Mouse (Mus musculus) CH12.LX (cell line): ENCODE measurements around the gene Syt9. TPM values are rescaled to one million over a fixed set of nuclear protein-coding genes. Genes with fewer than 3 reads are reported as not detected.

Source experiments
- DNase-seq: peaks from one replicate; pipeline ENCODE4 v3.0.0-alpha.2; 2013; ENCODE audit errors: extremely low read depth
- H3K27ac ChIP-seq: 2 replicates; pipeline ENCODE4 v1.5.1; 2012; ENCODE audit warnings: low read depth, mild to moderate bottlenecking, control low read depth, moderate library complexity; ENCODE audit not compliant: insufficient read depth
- H3K27me3 ChIP-seq: replicated peaks from 2 replicates; pipeline ENCODE3; 2012; ENCODE audit warnings: inconsistent platforms
- H3K36me3 ChIP-seq, 2 experiments: replicated peaks in 1 of 2; 2 replicates each; pipeline versions ENCODE3 to v1.6.1; 2012; ENCODE audit warnings: inconsistent platforms in 1 of 2, low read length in 1 of 2, mild to moderate bottlenecking in 1 of 2, mixed read lengths in 1 of 2, moderate library complexity in 1 of 2; ENCODE audit not compliant: control insufficient read depth in 1 of 2, insufficient read depth in 1 of 2
- H3K4me1 ChIP-seq, 2 experiments: 2 replicates each; pipeline ENCODE4 v1.6.1; 2012; ENCODE audit warnings: inconsistent platforms in 1 of 2, moderate library complexity in 1 of 2; ENCODE audit not compliant: insufficient read depth in 2 of 2, control insufficient read depth in 1 of 2
- H3K4me2 ChIP-seq: 2 replicates; pipeline ENCODE4 v1.6.1; 2012; ENCODE audit warnings: low read depth, mild to moderate bottlenecking, control low read depth; ENCODE audit not compliant: poor library complexity, insufficient read depth, severe bottlenecking
- H3K4me3 ChIP-seq, 3 experiments: fragments of 150-350 bp in 1 of 3; sonication (generic) in 1 of 3; replicated peaks in 1 of 3; 2 replicates each; pipeline versions ENCODE3 to v1.5.1; 2011 to 2012; ENCODE audit warnings: low read depth in 2 of 3, low read length in 2 of 3, mild to moderate bottlenecking in 2 of 3, moderate library complexity in 2 of 3, control low read depth in 1 of 3, improper control_type of control experiment in 1 of 3, inconsistent platforms in 1 of 3, mixed read lengths in 1 of 3; ENCODE audit not compliant: poor library complexity in 1 of 3
- H3K79me2 ChIP-seq: replicated peaks from 2 replicates; pipeline ENCODE4 v1.6.1; 2012; ENCODE audit warnings: mild to moderate bottlenecking, moderate library complexity; ENCODE audit not compliant: control insufficient read depth, poor library complexity, insufficient read depth, severe bottlenecking; ENCODE audit errors: extremely low read depth
- H3K9ac ChIP-seq: 2 replicates; pipeline ENCODE4 v1.6.1; 2012; ENCODE audit warnings: low read depth, mild to moderate bottlenecking, control low read depth, moderate library complexity; ENCODE audit not compliant: insufficient read depth
- H3K9me3 ChIP-seq: replicated peaks from 2 replicates; pipeline ENCODE3; 2012; ENCODE audit warnings: low read length, inconsistent platforms, mixed read lengths
- CTCF ChIP-seq, 2 experiments: IDR thresholded peaks in 1 of 2; conservative IDR thresholded peaks in 1 of 2; 2 replicates each; pipeline ENCODE4 v1.5.1; 2011 to 2012; ENCODE audit warnings: low read depth in 2 of 2, low read length in 2 of 2, improper control_type of control experiment in 1 of 2, inconsistent platforms in 1 of 2, mild to moderate bottlenecking in 1 of 2, moderate library complexity in 1 of 2
- EP300 ChIP-seq: IDR thresholded peaks from 2 replicates; pipeline ENCODE4 v1.6.1; 2011; ENCODE audit warnings: low read length, improper control_type of control experiment
- ETS1 ChIP-seq: conservative IDR thresholded peaks from 2 replicates; pipeline ENCODE4 v1.6.1; 2012; ENCODE audit warnings: low read depth, mild to moderate bottlenecking, inconsistent platforms, low read length, improper control_type of control experiment, moderate library complexity
- MAFK ChIP-seq: IDR thresholded peaks from 2 replicates; pipeline ENCODE4 v1.6.1; 2011; ENCODE audit warnings: low read length, improper control_type of control experiment; ENCODE audit not compliant: insufficient replicate concordance
- MAX ChIP-seq: IDR thresholded peaks from 2 replicates; pipeline ENCODE4 v1.6.1; 2011; ENCODE audit warnings: low read length, improper control_type of control experiment
- MAZ ChIP-seq: IDR thresholded peaks from 2 replicates; pipeline ENCODE4 v1.6.1; 2012; ENCODE audit warnings: low read depth, mild to moderate bottlenecking, inconsistent platforms, low read length, improper control_type of control experiment, moderate library complexity
- MYC ChIP-seq: IDR thresholded peaks from 2 replicates; pipeline ENCODE4 v1.6.1; 2011; ENCODE audit warnings: low read depth, mild to moderate bottlenecking, improper control_type of control experiment, low read length
- NELFE ChIP-seq: IDR thresholded peaks from 2 replicates; pipeline ENCODE4 v1.6.1; 2011; ENCODE audit warnings: low read depth, low read length, improper control_type of control experiment
- RAD21 ChIP-seq: IDR thresholded peaks from 2 replicates; pipeline ENCODE4 v1.6.1; 2011; ENCODE audit warnings: low read depth, mild to moderate bottlenecking, low read length, improper control_type of control experiment, moderate library complexity
- SIN3A ChIP-seq: IDR thresholded peaks from 2 replicates; pipeline ENCODE4 v1.6.1; 2012; ENCODE audit warnings: low read length, improper control_type of control experiment, inconsistent platforms
- SMC3 ChIP-seq: IDR thresholded peaks from 2 replicates; pipeline ENCODE4 v1.6.1; 2011; ENCODE audit warnings: low read depth, low read length, improper control_type of control experiment
- TCF12 ChIP-seq: IDR thresholded peaks from 2 replicates; pipeline ENCODE4 v1.6.1; 2014; ENCODE audit warnings: low read depth, mild to moderate bottlenecking, inconsistent platforms, low read length, improper control_type of control experiment
- ZC3H11A ChIP-seq: IDR thresholded peaks from 2 replicates; pipeline ENCODE4 v1.6.1; 2012; ENCODE audit warnings: low read depth, mild to moderate bottlenecking, inconsistent platforms, low read length, improper control_type of control experiment
- ZMIZ1 ChIP-seq: IDR thresholded peaks from 2 replicates; pipeline ENCODE4 v1.6.1; 2012; ENCODE audit warnings: low read depth, mild to moderate bottlenecking, inconsistent platforms, low read length, improper control_type of control experiment
- dilution Hi-C: fragments of 300-500 bp; cut with MboI; formaldehyde crosslinking; loops from 2 replicates; pipeline ENCODE4 v1.14.3; 2020; ENCODE audit warnings: low sequenced_read_pairs; ENCODE audit not compliant: extremely low pct_unique_long_range_greater_than_20kb, extremely low pct_ligation_motif_present
- in situ Hi-C: fragments of 300-500 bp; cut with MboI; formaldehyde crosslinking; loops from 3 replicates; pipeline ENCODE4 v1.14.3; 2019; ENCODE audit warnings: low sequenced_read_pairs, low pct_ligation_motif_present, low pct_unique_long_range_greater_than_20kb, mixed read lengths
- polyA plus RNA-seq: library from polyadenylated mRNA; unstranded; fragments of >175 nt; gene quantifications from 2 replicates; pipeline ENCODE4 v1.2.1, GENCODE M21; 2012; ENCODE audit warnings: low read depth; ENCODE audit not compliant: insufficient read length
- total RNA-seq, 2 experiments: library from RNA; depleted of rRNA; stranded (reverse); fragments of 300-350 nt in 1 of 2; fragments of >200 nt in 1 of 2; gene quantifications; 2 replicates each; pipeline ENCODE4 v1.2.3; 2012 to 2014

The Syt9 gene
- total and polyA plus RNA-seq, 3 experiments, result not detected

DNA sequence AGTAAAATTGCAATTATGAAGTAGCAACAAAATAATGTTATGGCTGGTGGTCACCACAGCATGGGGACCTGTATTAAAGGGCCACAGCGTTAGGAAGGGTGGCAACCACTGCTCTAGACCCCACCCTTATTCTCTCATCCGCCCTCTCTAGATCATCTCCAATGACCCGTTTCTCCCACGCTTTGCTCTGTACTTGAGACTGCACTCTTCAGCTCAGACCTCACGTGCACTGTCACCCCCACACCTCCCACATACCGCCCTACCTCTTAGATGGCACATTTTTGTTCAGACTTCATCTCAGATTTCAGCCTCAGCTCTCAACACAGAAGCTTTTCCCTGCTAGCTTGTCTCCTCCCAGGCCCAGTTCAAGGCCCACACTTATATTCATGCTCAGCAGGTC is 150.9 kb downstream of the Syt9 start:
- no peak overlapping the region for H3K9ac ChIP-seq
- in situ Hi-C loops, result no loop called here
- TF ChIP-seq MAZ (no peak), ZC3H11A (no peak), NELFE (no peak), MYC (no peak), SIN3A (no peak)
- TF ChIP-seq, all 38 proteins: peak for 0
- H3K4me2 ChIP-seq, result no peak overlapping the region
- H3K27ac ChIP-seq, result no peak overlapping the region
- no peak overlapping the region for H3K4me3 ChIP-seq
- dilution Hi-C loops, result no loop called here
- no peaks in the 10 kb centered on the region for H3K9me3 ChIP-seq
- no peaks in the 10 kb centered on the region for H3K27me3 ChIP-seq
- DNase-seq, result no peak
- no peaks in the 10 kb centered on the region for H3K36me3 ChIP-seq
- no peaks in the 10 kb centered on the region for H3K79me2 ChIP-seq
- H3K4me1 ChIP-seq, result no peaks in the 10 kb centered on the region

DNA sequence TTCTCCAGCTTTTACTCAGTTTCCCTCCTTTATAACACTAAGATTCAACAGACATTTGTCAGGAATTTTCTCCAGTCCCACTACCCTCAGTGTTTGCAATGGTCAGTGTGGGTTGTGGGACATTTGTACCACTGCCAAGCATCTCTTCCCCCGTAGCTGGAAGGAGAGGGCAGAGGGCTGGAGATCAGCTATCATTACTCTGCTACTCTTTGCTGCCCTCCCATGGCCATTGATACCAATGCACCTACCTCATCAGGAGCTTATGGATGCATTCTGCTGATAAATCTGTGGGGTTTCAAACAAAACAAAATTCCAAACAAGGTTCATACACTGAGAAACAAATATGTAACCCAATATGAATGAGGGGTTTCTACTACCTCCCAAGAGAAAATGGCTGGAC is 155.8 kb downstream of the Syt9 start:
- no peak overlapping the region for H3K4me2 ChIP-seq
- H3K27me3 ChIP-seq, result no peaks in the 10 kb centered on the region
- in situ Hi-C loops (no loop called here), dilution Hi-C loops (no loop called here)
- no peak overlapping the region for H3K4me3 ChIP-seq
- H3K79me2 ChIP-seq, result no peaks in the 10 kb centered on the region
- TF ChIP-seq EP300, result no peak
- TF ChIP-seq RAD21, result peak; percentile 77
- no peak for TF ChIP-seq ETS1
- peak; percentile 74 to 82 for TF ChIP-seq CTCF (conservative IDR thresholded peaks at IDR 0.05 in 1 of 2, IDR thresholded peaks at IDR 0.05 in 1 of 2; ENCODE audit: low read depth in 2 of 2, low read length in 2 of 2)
- TF ChIP-seq SMC3, result peak; percentile 84
- no peak for TF ChIP-seq ZMIZ1
- no peak for TF ChIP-seq MAX
- TF ChIP-seq ZC3H11A, result peak; percentile 27; the same call in 1 of the 2 replicates
- TF ChIP-seq TCF12, result no peak
- TF ChIP-seq MAFK, result no peak
- DNase-seq, result peak; percentile 51
- no peaks in the 10 kb centered on the region for H3K36me3 ChIP-seq
- no peak overlapping the region for H3K9ac ChIP-seq
- no peaks in the 10 kb centered on the region for H3K4me1 ChIP-seq
- no peaks in the 10 kb centered on the region for H3K9me3 ChIP-seq
- no peak overlapping the region for H3K27ac ChIP-seq

DNA sequence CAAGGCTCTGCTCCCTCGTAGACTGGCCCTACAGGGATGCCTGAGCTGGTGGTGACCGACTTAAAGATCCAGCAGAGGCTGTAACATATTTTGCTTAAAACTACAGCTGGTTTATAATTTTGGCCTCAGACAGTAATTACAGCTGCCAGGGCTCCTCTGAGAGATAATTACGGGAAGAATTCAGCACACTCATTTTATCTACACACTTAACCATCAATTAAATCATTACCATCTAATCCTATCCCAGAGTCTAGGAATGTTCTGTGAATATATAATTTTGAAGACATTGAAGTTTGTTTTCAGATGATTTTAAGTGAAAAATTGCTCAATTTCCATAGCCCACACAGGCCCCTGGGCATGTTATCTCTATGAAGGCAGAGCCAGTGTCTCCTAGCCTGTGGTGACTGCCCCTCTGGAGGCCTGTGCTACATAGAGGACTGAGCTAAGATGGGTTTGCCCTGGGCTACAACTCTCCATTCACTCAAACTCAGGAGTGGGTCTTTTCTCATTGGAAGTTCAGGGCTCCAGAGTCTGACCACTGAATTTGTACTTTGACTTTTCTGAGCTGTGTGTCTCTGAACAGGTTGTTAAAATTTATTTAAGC is 157.7 kb downstream of the Syt9 start:
- H3K27ac ChIP-seq, result no peak overlapping the region
- H3K9me3 ChIP-seq, result no peaks in the 10 kb centered on the region
- H3K4me1 ChIP-seq, result no peaks in the 10 kb centered on the region
- TF ChIP-seq RAD21, result no peak
- H3K9ac ChIP-seq, result no peak overlapping the region
- H3K36me3 ChIP-seq, result no peaks in the 10 kb centered on the region
- DNase-seq, result no peak
- no peak overlapping the region for H3K4me3 ChIP-seq
- no peak overlapping the region for H3K4me2 ChIP-seq
- no peaks in the 10 kb centered on the region for H3K79me2 ChIP-seq
- dilution Hi-C loops (no loop called here), in situ Hi-C loops (no loop called here)
- H3K27me3 ChIP-seq, result no peaks in the 10 kb centered on the region
